Mouse (Mus musculus) liver, embryonic 14.5 days (tissue): ENCODE results near the gene Ncor1. TPM values are rescaled to one million over a fixed set of nuclear protein-coding genes. Genes with fewer than 3 reads are reported as not detected.
"Not testable (repeated sequence)": the region's sequence is repeated elsewhere in the genome, so short reads cannot be mapped to it uniquely, and the experiment has no call there.

Experiments
- ATAC-seq: fragments of 200-750 bp; cut with Nextera tagmentation; 2 replicates; pipeline ENCODE4 v1.8.0; 2017; ENCODE audit warnings: moderate number of reproducible peaks, mild to moderate bottlenecking, moderate library complexity; ENCODE audit not compliant: insufficient read depth
- DNase-seq, 3 experiments: peaks; one replicate each; pipeline ENCODE4 v3.0.0-alpha.2; 2012 to 2013; ENCODE audit warnings: low read depth in 3 of 3, low spot score in 3 of 3
- H3K27ac ChIP-seq: fragments of 300-500 bp; sonication (generic); 2 replicates; pipeline ENCODE4 v1.5.1; 2014; ENCODE audit warnings: moderate library complexity, mild to moderate bottlenecking, control low read depth, inconsistent platforms
- H3K27me3 ChIP-seq: fragments of 300-500 bp; sonication (generic); 2 replicates; pipeline ENCODE4 v1.6.1; 2014; ENCODE audit warnings: mild to moderate bottlenecking, low read length, moderate library complexity; ENCODE audit not compliant: control insufficient read depth, insufficient read depth
- H3K36me3 ChIP-seq: fragments of 300-500 bp; sonication (generic); replicated peaks from 2 replicates; pipeline ENCODE4 v1.6.1; 2014; ENCODE audit warnings: low read depth; ENCODE audit not compliant: control insufficient read depth, insufficient read depth
- H3K4me1 ChIP-seq, 2 experiments: fragments of 200-500 bp in 1 of 2; fragments of 300-500 bp in 1 of 2; sonication (generic) in 1 of 2; replicated peaks; 2 replicates each; pipeline ENCODE4 v1.6.1; 2012 to 2014; ENCODE audit warnings: antibody characterized with exemption in 1 of 2, inconsistent platforms in 1 of 2, low read length in 1 of 2; ENCODE audit not compliant: control insufficient read depth in 2 of 2, insufficient read depth in 2 of 2
- H3K4me2 ChIP-seq: fragments of 300-500 bp; sonication (generic); 2 replicates; pipeline ENCODE4 v1.6.1; 2014; ENCODE audit warnings: low read depth, mild to moderate bottlenecking, control low read depth, moderate library complexity
- H3K4me3 ChIP-seq, 2 experiments: fragments of 200-500 bp in 1 of 2; fragments of 300-500 bp in 1 of 2; sonication (generic) in 1 of 2; 2 replicates each; pipeline ENCODE4 v1.5.1; 2012 to 2014; ENCODE audit warnings: low read depth in 2 of 2, low read length in 2 of 2, mild to moderate bottlenecking in 2 of 2, control low read depth in 1 of 2, inconsistent platforms in 1 of 2, moderate library complexity in 1 of 2; ENCODE audit not compliant: insufficient read depth in 1 of 2
- H3K9ac ChIP-seq: fragments of 300-500 bp; sonication (generic); replicated peaks from 2 replicates; pipeline ENCODE4 v1.6.1; 2014; ENCODE audit warnings: mild to moderate bottlenecking, control low read depth, moderate library complexity
- H3K9me3 ChIP-seq: fragments of 300-500 bp; sonication (generic); 2 replicates; pipeline ENCODE4 v1.6.1; 2016; ENCODE audit warnings: low read length, mixed read lengths; ENCODE audit not compliant: control insufficient read depth
- CTCF ChIP-seq: IDR thresholded peaks from 2 replicates; pipeline ENCODE4 v1.5.1; 2016; ENCODE audit warnings: antibody characterized with exemption, low read depth, control low read depth
- EP300 ChIP-seq: IDR thresholded peaks from 2 replicates; pipeline ENCODE4 v1.6.1; 2016; ENCODE audit warnings: antibody characterized with exemption, low read depth
- WGBS: fragments of 180-500 bp; shearing (Covaris S2); extraction: QIAGEN DNeasy Blood & Tissue Kit; methylation state at CpG from one replicate; pipeline ENCODE4 v1.1.7; 2014; ENCODE audit not compliant: insufficient replicate concordance; 5-methylcytosine and 5-hydroxymethylcytosine counted together
- polyA plus RNA-seq, 2 experiments: library from polyadenylated mRNA; depleted of rRNA in 1 of 2; stranded (reverse) in 1 of 2; unstranded in 1 of 2; fragments of >200 nt; fragmentation: Nextera tagmentation in 1 of 2; extraction: Ambion mirVana in 1 of 2; gene quantifications; 2 replicates each; pipeline versions ENCODE4 v1.2.1 to v1.2.3; 2012 to 2014

The Ncor1 gene
- polyA plus RNA-seq, 2 experiments: 37.1 to 54.3 TPM

- no peaks in the 10 kb centered on the region for H3K36me3 ChIP-seq
- H3K4me1 ChIP-seq: no peaks in the 10 kb centered on the region
- ATAC-seq (no peak), DNase-seq (no peak)
- no peak overlapping the region for H3K9ac ChIP-seq
- WGBS: 69% methylated on average over 6 of the region's 6 CpGs
- TF ChIP-seq EP300 (no peak), CTCF (no peak)
- H3K9me3 ChIP-seq: no peaks in the 10 kb centered on the region
- no peaks in the 10 kb centered on the region for H3K27me3 ChIP-seq
- no peak overlapping the region for H3K4me3 ChIP-seq
- no peak overlapping the region for H3K4me2 ChIP-seq
- H3K27ac ChIP-seq: no peak overlapping the region
Measured at GRCm38 (mm10) chr11:62298883-62299282, 159.5 kb downstream of the Ncor1 start.

GRCm38 (mm10) chr11:62294121-62294520 lies 164.2 kb downstream of the Ncor1 start:
- H3K36me3 ChIP-seq: no peaks in the 10 kb centered on the region
- no peak overlapping the region for H3K4me3 ChIP-seq
- no peak overlapping the region for H3K9ac ChIP-seq
- no peak for TF ChIP-seq CTCF
- TF ChIP-seq EP300: no peak
- no peak overlapping the region for H3K27ac ChIP-seq
- H3K9me3 ChIP-seq: no peaks in the 10 kb centered on the region
- WGBS: 63% methylated on average over 2 of the region's 2 CpGs
- no peak overlapping the region for H3K4me2 ChIP-seq
- ATAC-seq (no peak), DNase-seq (no peak)
- no peaks in the 10 kb centered on the region for H3K27me3 ChIP-seq
- H3K4me1 ChIP-seq: no peaks in the 10 kb centered on the region

GRCm38 (mm10) chr11:62287700-62288099 lies 170.6 kb downstream of the Ncor1 start:
- H3K9ac ChIP-seq: no peak overlapping the region
- no peak overlapping the region for H3K4me3 ChIP-seq
- no peaks in the 10 kb centered on the region for H3K4me1 ChIP-seq
- H3K36me3 ChIP-seq: no peaks in the 10 kb centered on the region; the same call in 1 of the 2 replicates
- DNase-seq (no peak), ATAC-seq (no peak)
- H3K27ac ChIP-seq: no peak overlapping the region
- H3K9me3 ChIP-seq: no peaks in the 10 kb centered on the region
- TF ChIP-seq CTCF (no peak), EP300 (no peak)
- 82% methylated on average over 1 of the region's 1 CpGs for WGBS
- no peak overlapping the region for H3K4me2 ChIP-seq
- H3K27me3 ChIP-seq: no peaks in the 10 kb centered on the region

GRCm38 (mm10) chr11:62285020-62285419 lies 173.3 kb downstream of the Ncor1 start:
- Histone ChIP-seq H3K4me1 (peaks cover 6 to 11% of the 10 kb centered on the region in 2 experiments; a peak in 3 of 4 replicates), H3K4me2 (no peak overlapping the region), H3K27me3 (no peaks in the 10 kb centered on the region), H3K4me3 (no peak overlapping the region), H3K36me3 (no peaks in the 10 kb centered on the region; the same call in 1 of the 2 replicates), H3K9ac (no peak overlapping the region), H3K9me3 (no peaks in the 10 kb centered on the region), H3K27ac (no peak overlapping the region)
- DNase-seq: no peak
- TF ChIP-seq EP300: no peak
- TF ChIP-seq CTCF: no peak
- ATAC-seq: no peak
- 70% methylated on average over 8 of the region's 8 CpGs for WGBS

- H3K4me3 ChIP-seq, DNase-seq, H3K4me2 ChIP-seq, ATAC-seq, H3K27ac ChIP-seq, H3K9me3 ChIP-seq, H3K9ac ChIP-seq, H3K36me3 ChIP-seq, H3K27me3 ChIP-seq: not testable (repeated sequence)
- 83% methylated on average over 3 of the region's 3 CpGs for WGBS
- peaks cover 6 to 11% of the 10 kb centered on the region in 2 experiments; a peak in 3 of 4 replicates for H3K4me1 ChIP-seq
Measured at GRCm38 (mm10) chr11:62284020-62284419, 174.3 kb downstream of the Ncor1 start.
